Mouse (Mus musculus): Measurements from ENCODE around the gene Bnc2.

DNA sequence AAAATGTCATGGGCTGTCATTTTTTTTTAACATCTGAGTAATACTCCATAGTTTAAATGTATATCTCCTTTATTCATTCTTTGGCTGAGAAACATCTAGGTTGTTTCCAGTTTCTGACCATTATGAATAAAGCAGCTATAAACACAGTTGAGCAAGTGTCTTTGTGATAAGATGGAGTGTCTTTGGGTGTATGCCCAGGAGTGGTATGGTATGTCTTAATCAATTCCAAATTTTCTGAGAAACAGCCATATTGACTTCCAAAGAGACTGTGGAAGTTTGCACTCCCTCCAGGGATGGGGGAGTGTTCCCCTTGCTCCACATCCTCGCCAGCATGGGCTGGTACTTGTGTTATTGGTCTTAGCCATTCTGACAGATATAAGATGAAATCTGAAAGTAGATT is 70.6 kb downstream of the Bnc2 start:
- TF ChIP-seq CTCF (IDR thresholded peaks at IDR 0.05; ENCODE audit: borderline replicate concordance, insufficient read depth, low read depth, low read length) (no peak), POLR2A (IDR thresholded peaks at IDR 0.05; ENCODE audit: borderline replicate concordance, insufficient read depth, low read length) (no peak)

Measured in cerebellum, adult 2 months (tissue).